Mouse (Mus musculus): ENCODE measurements at regions not wholly inside any gene's neighbourhood (a gene's known extent, or its start where the extent isn't known, plus 50 kb on each side); places are given as distances from the start of the nearest gene placed in this dataset.

GRCm38 (mm10) chr8:126160356-126160975 lies 137.9 kb upstream of the Slc35f3 start:
- in situ Hi-C loops (cut with MboI, MseI) = no loop called here

GRCm38 (mm10) chr8:126162748-126163371 lies 135.5 kb upstream of the Slc35f3 start:
- in situ Hi-C loops (cut with MboI, MseI) = no loop called here

- in situ Hi-C loops (cut with MboI, MseI) = no loop called here
These were observed 134.4 kb upstream of the Slc35f3 start for GRCm38 (mm10) chr8:126163954-126164353.

- in situ Hi-C loops (cut with MboI, MseI) = no loop called here
These were observed 132.8 kb upstream of the Slc35f3 start for GRCm38 (mm10) chr8:126165486-126166095.

- in situ Hi-C loops (cut with MboI, MseI) = no loop called here
These were observed 132.0 kb upstream of the Slc35f3 start for GRCm38 (mm10) chr8:126166394-126166793.

GRCm38 (mm10) chr8:126174451-126174850 lies 123.9 kb upstream of the Slc35f3 start:
- in situ Hi-C loops (cut with MboI, MseI) = no loop called here

GRCm38 (mm10) chr8:126176305-126176704 lies 122.1 kb upstream of the Slc35f3 start:
- in situ Hi-C loops (cut with MboI, MseI) = no loop called here

- in situ Hi-C loops (cut with MboI, MseI) = no loop called here
These were observed 120.5 kb upstream of the Slc35f3 start for GRCm38 (mm10) chr8:126177855-126178254.

- in situ Hi-C loops (cut with MboI, MseI) = no loop called here
These were observed 109.5 kb upstream of the Slc35f3 start for GRCm38 (mm10) chr8:126188741-126189285.

GRCm38 (mm10) chr8:126195616-126196015 lies 102.7 kb upstream of the Slc35f3 start:
- in situ Hi-C loops (cut with MboI, MseI) = no loop called here

GRCm38 (mm10) chr8:126210561-126210960 lies 87.8 kb upstream of the Slc35f3 start:
- in situ Hi-C loops (cut with MboI, MseI) = no loop called here

- in situ Hi-C loops (cut with MboI, MseI) = no loop called here
These were observed 85.6 kb upstream of the Slc35f3 start for GRCm38 (mm10) chr8:126212802-126213201.

GRCm38 (mm10) chr8:126214571-126214970 lies 83.8 kb upstream of the Slc35f3 start:
- in situ Hi-C loops (cut with MboI, MseI) = no loop called here

- in situ Hi-C loops (cut with MboI, MseI) = no loop called here
These were observed 82.0 kb upstream of the Slc35f3 start for GRCm38 (mm10) chr8:126216391-126216790.

GRCm38 (mm10) chr8:126221631-126222030 lies 76.7 kb upstream of the Slc35f3 start:
- in situ Hi-C loops (cut with MboI, MseI) = no loop called here

- in situ Hi-C loops (cut with MboI, MseI) = no loop called here
These were observed 66.6 kb upstream of the Slc35f3 start for GRCm38 (mm10) chr8:126231801-126232200.

- in situ Hi-C loops (cut with MboI, MseI) = no loop called here
These were observed 65.8 kb upstream of the Slc35f3 start for GRCm38 (mm10) chr8:126232521-126232920.

- in situ Hi-C loops (cut with MboI, MseI) = loop anchor here (5.0 kb wide), 1 partner anchor 103 kb away; no protein-coding TSS in a partner anchor
These were observed 58.7 kb upstream of the Slc35f3 start for GRCm38 (mm10) chr8:126239684-126240083.

- in situ Hi-C loops (cut with MboI, MseI) = no loop called here
These were observed 54.0 kb upstream of the Slc35f3 start for GRCm38 (mm10) chr8:126244321-126244720.

All from regulatory T cell (primary cell).